Mouse (Mus musculus) gastrocnemius, postnatal 36 days (tissue): ENCODE data around the gene Ganab. TPM values are rescaled to one million over a fixed set of nuclear protein-coding genes. Genes with fewer than 3 reads are reported as not detected.
A peak's percentile ranks its signal among the peaks of the same experiment; 100 is the strongest.
"Not testable (repeated sequence)": the region's sequence is repeated elsewhere in the genome, so short reads cannot be mapped to it uniquely, and the experiment has no call there.

Source experiments
- DNase-seq, 2 experiments: peaks; one replicate each; pipeline ENCODE4 v3.0.0; 2022
- intact Hi-C: fragments of 180-260 bp; cut with DNase I; formaldehyde crosslinking; loops from one replicate; pipeline ENCODE4 v1.15.1; 2025
- long read RNA-seq, 2 experiments: library from polyadenylated mRNA; stranded (forward); transcript quantifications; one replicate each; pipeline ENCODE4 v2.0.0; 2021
- total RNA-seq, 2 experiments: library from RNA; stranded (reverse); gene quantifications; 2 replicates each; pipeline ENCODE4 v1.2.3; 2021

The Ganab gene
- total RNA-seq = 10 to 100 TPM; 19.3 to 19.9 TPM
- long read RNA-seq, experiment 1, partial matches to known transcripts = 1 of 10 reads
- long read RNA-seq, experiment 1, other reads (novel, unspliced or antisense) = 7 of 10 reads
- long read RNA-seq, experiment 2, partial matches to known transcripts = 7 of 8 reads
- long read RNA-seq, experiment 2, other reads (novel, unspliced or antisense) = 0 of 8 reads

DNA sequence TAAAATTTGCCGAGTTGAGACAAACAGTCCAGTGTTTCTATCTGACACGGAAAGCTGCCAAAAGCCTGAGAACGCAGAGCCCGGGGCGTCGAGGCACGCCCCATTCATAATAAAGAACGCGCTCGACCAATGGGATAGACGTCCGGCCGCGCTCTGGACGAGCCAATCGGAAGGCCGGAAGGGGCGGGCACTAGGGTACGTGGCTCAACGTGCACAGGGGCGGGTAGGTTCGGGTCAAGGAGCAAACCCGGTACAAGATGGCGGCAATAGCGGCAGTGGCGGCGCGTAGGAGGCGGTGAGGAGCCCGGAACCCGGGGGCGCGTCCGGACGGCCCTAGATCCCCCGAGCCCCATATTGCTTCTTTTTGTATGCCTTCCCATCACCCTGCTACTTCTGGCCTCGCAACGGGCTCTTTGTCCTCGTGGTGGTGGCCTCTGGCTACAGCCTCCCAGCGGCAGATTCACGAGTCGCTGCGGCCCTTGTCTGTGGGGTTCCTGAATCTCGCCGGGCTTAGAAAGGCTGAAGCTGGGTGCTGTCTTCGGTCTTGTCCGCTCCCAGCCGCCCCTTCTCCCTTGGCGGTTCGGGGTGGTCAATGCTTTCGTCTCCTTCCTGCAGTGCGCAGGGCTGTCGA lies at the start of gene Ganab:
Gene Ganab (plus strand): TSS at position 207 of the 631 bp plus-strand sequence.
- DNase-seq = peak; percentile 89 to 93
- intact Hi-C loops = no loop called here

GRCm38 (mm10) chr19:8848356-8848755 lies 49.5 kb upstream of the Ganab start:
- DNase-seq = no peak

DNA sequence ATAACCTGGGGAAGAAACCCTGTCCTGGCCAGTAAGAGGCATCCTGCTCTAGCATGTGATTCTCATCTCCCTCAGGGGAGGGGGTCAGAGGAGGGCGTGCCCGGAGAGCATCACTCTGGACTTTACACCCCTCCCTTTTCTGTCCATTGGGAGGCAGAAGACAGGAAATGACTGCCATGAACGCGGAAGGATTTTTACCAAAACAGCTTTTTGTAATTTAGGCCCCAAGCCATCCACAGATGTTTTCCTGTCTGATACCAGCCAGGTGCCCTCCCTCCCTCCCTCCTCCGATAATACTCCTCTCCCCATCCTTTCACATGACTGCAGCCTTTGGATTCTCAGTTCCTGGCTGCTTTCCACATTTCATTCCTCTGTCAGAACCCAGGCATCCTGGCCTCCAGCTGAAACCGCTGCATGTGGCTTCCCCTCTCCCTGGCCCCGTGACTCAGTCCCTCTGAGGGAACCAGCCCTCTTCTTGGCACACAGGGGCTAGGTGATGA lies 47.4 kb upstream of the Ganab start, which contains the start of gene Lrrn4cl:
Gene Lrrn4cl (plus strand): TSS at position 367 of the 500 bp plus-strand sequence.
- DNase-seq = peak; percentile 53 to 63
- intact Hi-C loops = no loop called here

More at GRCm38 (mm10) chr19:8848356-8848755, 49.5 kb upstream of the Ganab start:
- intact Hi-C loops = loop anchor here (5.0 kb wide), 1 partner anchor 254 kb away; no protein-coding TSS in a partner anchor

- intact Hi-C loops = no loop called here
- no peak for DNase-seq
These were observed 46.2 kb upstream of the Ganab start for GRCm38 (mm10) chr19:8851639-8852038.

DNA sequence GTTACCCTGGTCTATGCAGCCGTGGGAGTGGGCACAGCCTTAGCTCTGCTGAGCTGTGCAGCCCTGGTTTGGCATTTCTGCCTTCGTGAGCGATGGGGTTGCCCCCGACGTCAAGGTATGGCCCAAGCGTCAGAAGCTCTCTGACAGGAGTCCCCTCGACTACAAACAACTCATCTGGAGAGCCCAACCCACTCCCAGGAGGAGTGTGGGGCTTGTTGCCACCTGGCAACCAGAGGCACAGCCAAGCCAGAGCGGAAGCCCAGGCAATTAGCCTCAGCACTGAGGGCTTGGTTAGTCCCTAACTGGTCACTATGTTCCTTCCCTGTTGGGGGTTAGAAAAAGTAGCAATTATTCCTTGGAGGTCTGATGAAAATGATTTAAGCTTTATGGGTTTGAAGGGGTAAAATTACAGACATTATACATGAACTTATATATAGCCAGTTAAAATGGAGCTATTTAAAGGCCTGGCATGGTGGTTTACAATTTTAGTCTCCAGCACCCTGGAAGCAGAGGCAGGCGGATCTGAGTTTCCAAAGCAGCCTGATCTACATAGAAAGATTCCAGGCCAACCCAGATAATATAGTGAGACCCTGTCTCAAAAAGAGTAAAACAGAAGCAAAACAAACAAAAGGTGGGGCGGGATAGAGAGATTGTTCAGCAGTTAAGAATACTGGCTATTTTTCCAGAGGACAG lies 45.5 kb upstream of the Ganab start:
- DNase-seq = peak; percentile 61 to 69
- intact Hi-C loops = no loop called here

DNA sequence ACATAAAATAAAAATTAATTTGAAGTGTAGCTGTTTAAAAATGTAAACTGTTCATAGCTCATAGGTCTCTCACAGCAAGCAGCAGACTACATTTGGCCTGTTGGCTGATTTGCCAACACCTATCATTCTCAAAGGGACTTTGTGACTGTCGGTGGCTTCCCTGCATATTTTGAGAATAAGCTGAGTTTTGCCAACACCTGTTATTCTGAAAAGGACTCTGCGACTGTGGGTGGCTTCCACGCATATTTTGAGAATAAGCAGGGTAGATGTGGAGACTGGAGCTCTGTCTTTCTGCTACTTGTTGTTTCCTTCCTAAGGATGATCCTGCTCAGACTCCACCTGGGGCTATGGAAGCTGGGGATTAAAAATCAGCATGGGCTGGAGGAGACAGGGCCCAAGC lies 44.8 kb upstream of the Ganab start:
- no peak for DNase-seq
- intact Hi-C loops = no loop called here

GRCm38 (mm10) chr19:8857689-8858088 lies 40.2 kb upstream of the Ganab start:
- DNase-seq = peak in 1 of 2 experiments; percentile 42
- intact Hi-C loops = loop anchor here (5.0 kb wide), 1 partner anchor 250 kb away; no protein-coding TSS in a partner anchor

GRCm38 (mm10) chr19:8859018-8859417 lies 38.9 kb upstream of the Ganab start:
- no peak for DNase-seq
- intact Hi-C loops = loop anchor here (5.0 kb wide), 1 partner anchor 248 kb away; no protein-coding TSS in a partner anchor

- intact Hi-C loops = no loop called here
- DNase-seq = no peak
These were observed 33.6 kb upstream of the Ganab start for GRCm38 (mm10) chr19:8864265-8864664.

DNA sequence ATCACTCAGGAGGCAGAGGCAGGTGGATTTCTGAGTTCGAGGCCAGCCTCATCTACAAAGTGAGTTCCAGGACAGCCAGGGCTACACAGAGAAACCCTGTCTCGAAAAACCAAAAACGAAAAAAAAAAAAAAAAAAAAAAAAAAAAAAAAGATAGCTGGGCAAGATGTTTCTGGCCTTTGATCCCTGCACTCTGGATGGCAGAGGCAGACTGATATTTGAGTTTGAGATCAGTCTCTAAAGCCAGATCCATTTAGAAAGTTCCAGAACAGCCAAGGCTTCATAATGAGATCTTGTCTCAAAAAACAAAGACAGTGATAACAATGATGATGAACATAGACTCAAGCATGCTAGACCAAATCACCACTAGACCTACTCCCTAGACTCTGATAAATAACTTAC lies 27.5 kb upstream of the Ganab start:
- DNase-seq, intact Hi-C loops: not testable (repeated sequence)

DNA sequence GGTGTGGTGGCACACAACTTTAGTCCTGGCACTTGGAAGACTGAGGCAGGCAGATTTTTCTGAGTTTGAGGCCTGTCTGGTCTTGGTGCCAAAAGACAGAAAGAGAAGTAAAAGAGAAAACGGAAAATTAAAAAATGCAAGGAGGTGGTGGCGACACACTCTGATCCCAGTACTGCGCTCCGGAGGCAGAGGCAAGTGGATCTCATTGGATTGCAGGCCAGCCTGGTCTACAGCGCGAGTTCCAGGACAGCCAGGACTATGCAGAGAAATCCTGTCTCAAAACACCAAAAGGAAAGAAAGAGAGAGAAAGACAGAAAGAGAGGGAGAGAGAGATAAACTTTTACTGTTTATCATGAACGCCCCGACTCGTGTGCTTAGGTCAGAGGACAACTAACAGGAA lies 27.0 kb upstream of the Ganab start:
- intact Hi-C loops = no loop called here
- no peak for DNase-seq

GRCm38 (mm10) chr19:8871267-8872186 lies 26.3 kb upstream of the Ganab start, which contains the start of gene Ubxn1:
TSS of gene Ubxn1 (plus strand) at chr19:8871496.
- intact Hi-C loops = loop anchor here (2.0 kb wide), 1 partner anchor 57 kb away; the partner anchor contains the start of genes Eml3 and Rom1
- DNase-seq = peak; percentile 93 to 96

- DNase-seq = no peak
- intact Hi-C loops = loop anchor here (2.0 kb wide), 1 partner anchor 56 kb away; the partner anchor contains the start of genes Eml3 and Rom1
These were observed 25.5 kb upstream of the Ganab start for GRCm38 (mm10) chr19:8872266-8872840.

- intact Hi-C loops = no loop called here
- no peak for DNase-seq
These were observed 22.8 kb upstream of the Ganab start for GRCm38 (mm10) chr19:8875031-8875430.

GRCm38 (mm10) chr19:8880311-8881033 lies 17.4 kb upstream of the Ganab start, which contains the start of gene Uqcc3:
TSS of gene Uqcc3 (minus strand) at chr19:8880923.
- peak; percentile 83 to 84 for DNase-seq
- intact Hi-C loops = no loop called here

DNA sequence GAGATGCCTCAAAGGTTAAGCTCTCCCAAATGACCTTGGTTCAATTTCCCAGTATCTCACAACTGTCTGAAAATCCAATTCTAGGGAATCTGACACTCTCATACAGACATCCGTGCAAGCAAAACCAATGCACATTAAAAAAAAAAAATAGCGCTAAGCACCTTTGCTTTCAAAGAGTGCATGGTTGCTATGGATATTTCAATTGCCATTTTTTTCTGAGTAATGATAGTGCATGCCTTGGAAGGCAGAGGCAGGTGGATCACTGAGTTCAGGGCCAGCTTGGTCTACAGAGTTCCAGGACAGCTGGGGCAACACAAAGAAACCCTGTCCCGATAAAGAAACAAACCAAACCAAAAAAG lies 16.9 kb upstream of the Ganab start:
- no peak for DNase-seq
- intact Hi-C loops = no loop called here

DNA sequence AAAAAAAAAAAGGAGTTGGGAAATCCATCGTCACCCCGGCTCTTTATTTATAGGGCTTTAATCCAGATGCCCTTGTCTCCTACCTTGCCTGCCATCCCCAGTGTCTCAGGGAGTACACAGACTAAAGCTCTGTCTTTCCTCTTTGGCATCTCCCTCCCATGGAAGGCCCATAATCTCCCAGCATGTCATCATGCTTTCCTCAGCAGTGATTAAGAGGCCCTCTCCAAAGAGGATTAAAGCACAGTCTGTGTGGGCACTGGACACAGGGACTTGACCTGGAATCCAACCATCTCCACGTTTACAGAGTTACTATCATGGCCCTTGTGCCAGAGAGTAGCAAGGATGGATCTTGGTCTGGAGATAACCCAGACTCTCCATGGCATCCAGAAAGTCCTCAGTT lies 14.3 kb upstream of the Ganab start, which contains the start of the genes Lbhd1 and Gm49403:
Gene Lbhd1 (plus strand): TSS at position 117 of the 400 bp plus-strand sequence.
Gene Gm49403 (plus strand): TSS at position 315 of the 400 bp plus-strand sequence.
- intact Hi-C loops = no loop called here
- no peak for DNase-seq

DNA sequence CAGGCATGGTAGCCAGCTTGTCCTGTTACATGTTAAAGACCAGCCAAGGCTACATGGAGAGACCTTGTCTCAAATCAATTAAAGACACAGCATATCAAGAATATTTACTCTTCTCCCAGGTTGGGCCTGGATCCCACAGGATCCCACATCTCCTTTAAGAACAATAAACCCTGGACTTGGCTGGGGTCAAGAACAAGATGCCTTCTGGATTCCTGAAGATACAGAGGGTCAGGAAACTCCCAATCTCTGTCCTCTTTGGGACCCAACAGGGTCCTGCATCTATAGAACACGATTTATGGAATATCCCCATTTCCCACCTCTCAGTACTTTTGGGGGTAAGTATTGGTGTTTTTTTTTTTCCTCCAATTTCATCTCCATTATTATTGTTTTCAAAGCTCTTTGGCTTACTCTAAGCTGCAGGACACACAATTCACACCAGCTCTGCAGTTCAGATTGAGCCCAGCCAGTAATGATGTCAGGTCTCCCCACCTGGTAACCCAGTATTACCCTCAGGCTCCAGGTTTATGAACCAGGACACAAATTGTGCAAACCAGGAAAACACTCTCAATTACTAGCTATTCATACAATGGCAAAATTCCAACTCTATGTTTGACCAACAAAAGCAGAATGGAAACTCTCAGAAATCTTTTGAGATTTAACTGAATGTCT lies 10.8 kb upstream of the Ganab start:
- no peak for DNase-seq
- intact Hi-C loops = no loop called here
